Mouse (Mus musculus) activated CD4-positive, CD25-positive, alpha-beta regulatory T cell, adult 4 months (primary cell): ENCODE measurements at regions not wholly inside any gene's neighbourhood (a gene's known extent, or its start where the extent isn't known, plus 50 kb on each side); places are given as distances from the start of the nearest gene placed in this dataset.
A peak's percentile ranks its signal among the peaks of the same experiment; 100 is the strongest.

Source experiments
- ATAC-seq: one replicate; pipeline ENCODE4 v1.8.0; 2017

DNA sequence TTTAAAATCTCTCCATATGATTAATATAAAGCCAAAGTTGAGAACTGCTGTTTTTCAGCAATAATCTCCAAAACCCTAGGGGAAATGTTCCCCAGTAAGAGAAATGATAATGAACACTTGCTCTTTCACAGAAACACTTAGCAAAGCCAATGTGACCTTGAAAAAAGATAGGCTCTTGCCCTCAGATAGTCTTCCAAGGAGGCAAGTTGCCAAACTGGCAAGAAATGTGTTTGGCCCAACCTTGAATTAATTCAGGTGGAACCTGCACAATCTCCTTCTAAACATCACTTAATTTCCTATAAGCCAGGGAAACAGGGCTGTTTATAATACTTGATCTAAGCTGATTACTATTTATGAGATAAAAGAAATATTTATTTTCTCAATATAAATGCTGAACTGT lies 244.0 kb upstream of the Gnaz start:
- ATAC-seq, result no peak

GRCm38 (mm10) chr10:74749446-74749845 lies 217.5 kb upstream of the Gnaz start:
- no peak for ATAC-seq

GRCm38 (mm10) chr10:74750879-74751278 lies 216.1 kb upstream of the Gnaz start:
- ATAC-seq, result no peak

DNA sequence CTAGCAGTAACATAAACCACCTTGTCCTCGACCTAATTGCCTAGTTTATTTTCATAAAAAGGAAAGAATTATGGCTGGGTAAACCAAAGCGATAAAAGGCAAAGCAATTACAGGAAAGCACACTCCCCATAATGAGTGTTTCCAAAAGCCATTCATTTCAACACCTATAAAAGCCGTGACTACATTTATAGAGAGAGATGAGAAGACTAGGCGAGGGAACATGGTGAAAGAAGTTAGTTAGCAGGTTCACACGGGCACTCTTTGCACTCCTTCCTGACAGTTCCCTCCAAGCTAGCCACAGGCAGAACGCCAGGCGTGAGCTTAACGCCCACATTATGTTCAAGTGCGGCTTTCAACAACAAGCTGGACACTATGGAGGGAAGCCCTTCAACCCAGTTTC lies 206.2 kb upstream of the Gnaz start:
- ATAC-seq, result no peak

- ATAC-seq, result no peak
These were observed 177.7 kb upstream of the Gnaz start for GRCm38 (mm10) chr10:74789245-74789644.

DNA sequence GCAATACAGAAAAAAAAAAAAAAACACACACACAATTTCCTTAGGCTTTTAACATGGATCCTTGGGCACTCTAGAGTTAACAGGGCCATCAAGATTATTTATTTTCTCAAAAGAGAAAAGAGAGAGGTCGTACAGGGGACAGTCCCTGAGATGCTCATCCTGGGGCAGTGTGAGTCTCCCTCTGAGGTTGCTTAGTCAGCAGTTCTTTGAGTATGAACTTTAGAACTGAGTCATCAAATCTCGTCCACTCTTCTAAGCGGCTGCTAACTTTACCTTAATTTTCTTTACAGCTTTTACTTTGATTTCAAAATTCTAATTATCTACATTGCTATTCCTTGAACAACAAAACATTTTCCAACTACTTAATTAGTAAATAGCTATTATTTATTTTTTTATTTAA lies 177.0 kb upstream of the Gnaz start:
- ATAC-seq, result no peak

- ATAC-seq, result peak; percentile 54
These were observed 143.6 kb upstream of the Gnaz start for GRCm38 (mm10) chr10:74823395-74823794.

DNA sequence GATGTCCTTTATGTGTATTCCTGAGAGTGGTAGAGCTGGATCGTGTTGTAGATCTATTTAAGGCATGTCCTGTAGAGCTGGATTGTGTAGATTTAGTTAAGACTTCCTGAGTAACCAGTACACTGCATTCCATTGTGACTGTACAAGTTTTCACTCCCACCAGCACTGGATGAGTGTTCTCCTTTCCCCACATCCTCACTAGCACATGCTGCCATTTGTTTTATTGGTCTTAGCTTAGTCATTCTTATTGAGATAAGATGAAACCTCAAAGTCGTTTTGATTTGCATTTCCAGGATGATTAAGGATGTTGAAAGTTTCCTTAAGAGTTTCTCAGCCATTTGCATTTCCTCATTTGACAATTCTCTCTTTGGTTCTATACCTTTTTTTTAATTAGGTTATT lies 132.6 kb upstream of the Gnaz start:
- ATAC-seq, result no peak

- ATAC-seq, result no peak
These were observed 118.6 kb upstream of the Gnaz start for GRCm38 (mm10) chr10:74848372-74848771.

DNA sequence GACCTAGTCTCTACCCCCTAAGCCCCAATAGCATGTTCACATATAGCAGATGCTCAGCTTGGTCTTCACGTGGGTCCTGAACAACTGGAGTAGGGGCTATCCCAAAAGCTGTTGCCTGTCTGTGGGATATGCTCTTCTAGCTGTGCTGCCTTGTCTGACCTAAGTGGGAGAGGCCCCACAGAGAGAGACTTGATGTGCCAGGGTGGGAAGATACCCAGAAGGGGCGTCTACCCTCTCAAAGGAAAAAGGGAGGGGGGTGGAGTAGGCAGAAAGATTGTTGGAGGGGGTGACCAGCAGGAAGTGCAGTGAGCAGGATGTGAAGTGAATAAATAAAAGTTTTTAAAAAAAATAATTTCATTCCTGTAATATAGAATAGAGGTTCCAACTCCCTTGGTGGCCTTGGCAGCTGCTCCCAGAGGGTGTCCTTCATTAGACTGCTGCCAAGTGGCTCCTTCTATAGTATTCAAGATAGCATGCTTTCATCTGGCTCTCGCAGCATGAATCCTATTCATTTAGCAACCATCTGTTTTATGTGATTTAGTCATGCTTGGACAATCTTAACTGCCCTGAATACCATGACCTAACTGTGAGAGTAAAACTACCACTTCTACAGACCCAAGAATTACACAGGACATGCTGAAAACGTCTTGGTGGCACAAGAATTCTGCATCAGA lies 111.8 kb upstream of the Gnaz start:
- ATAC-seq, result no peak
